Mouse (Mus musculus): ENCODE measurements at regions not wholly inside any gene's neighbourhood (a gene's known extent, or its start where the extent isn't known, plus 50 kb on each side); places are given as distances from the start of the nearest gene placed in this dataset.
A peak's percentile ranks its signal among the peaks of the same experiment; 100 is the strongest.

DNA sequence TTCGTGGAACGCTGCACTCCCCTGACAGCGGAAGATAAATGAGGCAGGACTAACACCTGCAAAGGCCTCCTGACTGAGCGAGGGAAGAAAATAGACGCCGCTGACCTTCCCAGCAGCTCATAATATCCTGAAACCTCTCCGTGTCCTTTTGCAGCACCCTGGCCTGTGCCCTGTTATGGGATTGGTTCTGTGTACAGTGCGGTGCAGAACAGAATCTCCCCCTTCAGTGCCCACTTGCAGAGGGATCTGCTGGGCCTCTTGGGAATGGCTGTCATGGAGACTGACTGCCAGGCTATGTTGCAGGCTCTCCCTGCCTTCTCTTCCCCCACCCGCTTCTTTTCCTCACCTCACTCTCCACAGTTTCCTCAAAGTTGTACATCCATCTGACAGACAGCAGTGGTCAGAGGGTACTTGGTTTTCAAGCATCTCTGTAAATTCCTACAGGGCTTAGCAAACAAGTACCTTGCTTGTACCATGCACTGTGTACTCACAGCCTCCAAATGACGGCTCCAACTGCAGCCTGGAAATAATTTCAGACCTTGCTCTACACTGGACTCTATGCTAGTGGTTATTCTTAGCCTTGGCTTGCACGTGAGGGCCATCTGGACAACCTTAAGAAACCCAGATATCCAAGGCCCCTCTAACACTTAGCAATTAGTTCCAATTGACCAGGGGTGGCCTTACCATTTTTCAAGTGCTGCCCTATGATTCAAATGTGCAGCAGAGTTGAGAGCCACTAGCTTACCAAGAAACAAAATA lies 382.7 kb downstream of the Gm45692 start:
- 20% methylated on average over 11 of the region's 11 CpGs for WGBS
- ATAC-seq (ENCODE audit: low FRiP score, low TSS enrichment) = peak; percentile 58
- Histone ChIP-seq H3K27me3 (ENCODE audit: control insufficient read depth, insufficient read depth, low read length) (peaks cover 10% of the 10 kb centered on the region; the same call in 1 of the 2 replicates), H3K9me3 (ENCODE audit: control insufficient read depth, low read length) (no peaks in the 10 kb centered on the region), H3K4me3 (ENCODE audit: low read length) (no peak overlapping the region), H3K27ac (ENCODE audit: low read depth, low read length) (no peak overlapping the region), H3K4me2 (replicated peaks; ENCODE audit: low read depth, low read length) (no peak overlapping the region), H3K4me1 (ENCODE audit: control insufficient read depth, insufficient read depth, low read length) (peaks cover 14% of the 10 kb centered on the region; the same call in 1 of the 2 replicates), H3K36me3 (ENCODE audit: control insufficient read depth, insufficient read depth, low read length) (no peaks in the 10 kb centered on the region), H3K9ac (ENCODE audit: low read depth, low read length) (no peak overlapping the region)

DNA sequence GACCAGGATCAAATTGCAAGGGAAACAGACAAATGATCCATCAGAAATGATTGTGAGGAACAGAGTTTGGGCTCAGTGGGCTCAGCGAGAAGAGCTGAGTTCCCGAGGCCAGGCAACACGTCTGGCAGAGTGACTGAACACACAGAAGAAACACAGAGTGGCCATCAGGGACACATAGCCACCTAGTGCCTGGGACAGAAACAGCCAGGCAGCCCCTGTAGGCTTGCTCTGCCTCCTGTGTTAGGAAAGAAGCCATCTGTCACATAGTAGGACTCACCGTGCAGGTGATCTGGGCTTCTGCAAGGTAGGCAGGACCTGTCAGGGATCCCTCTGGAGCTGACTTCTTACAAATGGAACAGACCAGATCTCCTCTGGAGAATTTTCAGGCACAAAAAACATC lies 383.4 kb downstream of the Gm45692 start:
- Histone ChIP-seq H3K9me3 (ENCODE audit: control insufficient read depth, low read length) (no peaks in the 10 kb centered on the region), H3K9ac (ENCODE audit: low read depth, low read length) (no peak overlapping the region), H3K4me2 (replicated peaks; ENCODE audit: low read depth, low read length) (no peak overlapping the region), H3K4me1 (ENCODE audit: control insufficient read depth, insufficient read depth, low read length) (peaks cover 17% of the 10 kb centered on the region; the same call in 1 of the 2 replicates), H3K27ac (ENCODE audit: low read depth, low read length) (no peak overlapping the region), H3K36me3 (ENCODE audit: control insufficient read depth, insufficient read depth, low read length) (no peaks in the 10 kb centered on the region), H3K4me3 (ENCODE audit: low read length) (no peak overlapping the region), H3K27me3 (ENCODE audit: control insufficient read depth, insufficient read depth, low read length) (peaks cover 10% of the 10 kb centered on the region; the same call in 1 of the 2 replicates)
- 32% methylated on average over 4 of the region's 4 CpGs for WGBS
- no peak for ATAC-seq (ENCODE audit: low FRiP score, low TSS enrichment)

- no peak overlapping the region for H3K9ac ChIP-seq (ENCODE audit: low read depth, low read length)
Observed at GRCm38 (mm10) chr8:26503918-26504317, 384.6 kb downstream of the Gm45692 start.

GRCm38 (mm10) chr8:26504319-26505035 lies 385.1 kb downstream of the Gm45692 start:
- 0 out of 2 replicates have a peak, but pooled peaks have one; percentile 13 for ATAC-seq (ENCODE audit: low FRiP score, low TSS enrichment)
- Histone ChIP-seq H3K36me3 (ENCODE audit: control insufficient read depth, insufficient read depth, low read length) (no peaks in the 10 kb centered on the region), H3K4me3 (ENCODE audit: low read length) (no peak overlapping the region), H3K9me3 (ENCODE audit: control insufficient read depth, low read length) (no peaks in the 10 kb centered on the region), H3K27ac (ENCODE audit: low read depth, low read length) (no peak overlapping the region), H3K9ac (ENCODE audit: low read depth, low read length) (no peak overlapping the region), H3K4me2 (replicated peaks; ENCODE audit: low read depth, low read length) (no peak overlapping the region), H3K27me3 (ENCODE audit: control insufficient read depth, insufficient read depth, low read length) (peaks cover 13% of the 10 kb centered on the region; the same call in 1 of the 2 replicates), H3K4me1 (ENCODE audit: control insufficient read depth, insufficient read depth, low read length) (peaks cover 17% of the 10 kb centered on the region; the same call in 1 of the 2 replicates)
- 26% methylated on average over 16 of the region's 16 CpGs for WGBS

More at GRCm38 (mm10) chr8:26503918-26504317, 384.6 kb downstream of the Gm45692 start:
- H3K9me3 ChIP-seq (ENCODE audit: control insufficient read depth, low read length) = no peaks in the 10 kb centered on the region
- WGBS = 28% methylated on average over 4 of the region's 4 CpGs
- H3K4me1 ChIP-seq (ENCODE audit: control insufficient read depth, insufficient read depth, low read length) = peaks cover 17% of the 10 kb centered on the region; the same call in 1 of the 2 replicates
- 0 out of 2 replicates have a peak, but pooled peaks have one; percentile 15 for ATAC-seq (ENCODE audit: low FRiP score, low TSS enrichment)
- H3K27ac ChIP-seq (ENCODE audit: low read depth, low read length) = no peak overlapping the region
- no peak overlapping the region for H3K4me3 ChIP-seq (ENCODE audit: low read length)
- no peaks in the 10 kb centered on the region for H3K36me3 ChIP-seq (ENCODE audit: control insufficient read depth, insufficient read depth, low read length)
- no peak overlapping the region for H3K4me2 ChIP-seq (replicated peaks; ENCODE audit: low read depth, low read length)
- peaks cover 13% of the 10 kb centered on the region; the same call in 1 of the 2 replicates for H3K27me3 ChIP-seq (ENCODE audit: control insufficient read depth, insufficient read depth, low read length)

DNA sequence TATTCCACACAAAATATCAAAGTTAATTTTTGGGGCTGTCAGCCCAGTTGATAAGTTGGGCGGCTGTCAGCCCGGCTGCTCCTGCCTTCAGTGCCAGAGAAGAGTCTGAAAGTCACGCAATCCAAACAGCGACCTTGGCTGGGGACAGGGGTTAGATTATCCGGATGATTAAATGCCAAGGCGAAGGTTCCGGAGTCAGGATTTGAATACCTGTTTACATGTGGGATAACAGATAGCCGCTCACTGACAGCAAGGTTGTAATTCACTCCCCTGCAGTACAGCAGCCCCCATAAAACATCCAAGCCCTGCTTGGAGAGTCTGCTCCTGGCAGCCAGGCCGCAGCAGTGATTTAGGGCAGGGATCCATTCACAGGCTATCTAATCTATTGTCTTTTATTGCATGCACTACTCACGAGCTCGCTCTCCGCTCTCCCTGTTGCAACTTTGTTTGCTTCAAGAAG lies 388.3 kb downstream of the Gm45692 start:
- no peak overlapping the region for H3K4me3 ChIP-seq (ENCODE audit: low read length)
- no peaks in the 10 kb centered on the region for H3K9me3 ChIP-seq (ENCODE audit: control insufficient read depth, low read length)
- WGBS = 6% methylated on average over 12 of the region's 12 CpGs
- no peak overlapping the region for H3K27ac ChIP-seq (ENCODE audit: low read depth, low read length)
- ATAC-seq (ENCODE audit: low FRiP score, low TSS enrichment) = peak; percentile 90
- H3K4me2 ChIP-seq (replicated peaks; ENCODE audit: low read depth, low read length) = no peak overlapping the region
- peaks cover 13% of the 10 kb centered on the region for H3K27me3 ChIP-seq (ENCODE audit: control insufficient read depth, insufficient read depth, low read length)
- no peaks in the 10 kb centered on the region for H3K36me3 ChIP-seq (ENCODE audit: control insufficient read depth, insufficient read depth, low read length)
- H3K4me1 ChIP-seq (ENCODE audit: control insufficient read depth, insufficient read depth, low read length) = peaks cover 6% of the 10 kb centered on the region; the same call in 1 of the 2 replicates
- no peak overlapping the region for H3K9ac ChIP-seq (ENCODE audit: low read depth, low read length)

GRCm38 (mm10) chr8:26509254-26509653 lies 389.9 kb downstream of the Gm45692 start:
- H3K27me3 ChIP-seq (ENCODE audit: control insufficient read depth, insufficient read depth, low read length) = peaks cover 10% of the 10 kb centered on the region
- WGBS = 60% methylated on average over 3 of the region's 3 CpGs

DNA sequence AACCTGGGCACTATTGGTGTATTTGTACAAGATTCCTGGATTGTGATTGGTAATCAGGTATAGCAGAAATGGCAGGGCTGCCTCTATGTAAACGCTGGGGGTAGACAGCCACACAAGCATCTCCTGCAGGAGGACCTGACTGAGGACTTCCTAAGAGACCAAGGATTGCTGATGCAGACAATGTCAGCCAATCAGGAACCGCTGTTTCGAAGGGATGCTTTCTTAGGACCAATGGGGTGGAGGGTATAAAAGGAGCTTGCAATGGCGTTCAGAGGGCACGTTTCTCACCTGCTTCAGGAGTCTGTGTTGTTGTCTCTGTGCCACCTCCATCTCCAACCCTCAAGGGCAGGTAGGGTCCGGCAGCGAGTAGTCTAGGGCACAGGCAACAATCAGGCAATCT lies 393.7 kb downstream of the Gm45692 start:
- no peak overlapping the region for H3K9ac ChIP-seq (ENCODE audit: low read depth, low read length)
- ATAC-seq (ENCODE audit: low FRiP score, low TSS enrichment) = no peak
- 86% methylated on average over 7 of the region's 7 CpGs for WGBS

More at GRCm38 (mm10) chr8:26509254-26509653, 389.9 kb downstream of the Gm45692 start:
- Histone ChIP-seq H3K36me3 (ENCODE audit: control insufficient read depth, insufficient read depth, low read length) (no peaks in the 10 kb centered on the region), H3K27ac (ENCODE audit: low read depth, low read length) (no peak overlapping the region), H3K4me3 (ENCODE audit: low read length) (no peak overlapping the region), H3K4me2 (replicated peaks; ENCODE audit: low read depth, low read length) (no peak overlapping the region), H3K9me3 (ENCODE audit: control insufficient read depth, low read length) (no peaks in the 10 kb centered on the region), H3K9ac (ENCODE audit: low read depth, low read length) (no peak overlapping the region), H3K4me1 (ENCODE audit: control insufficient read depth, insufficient read depth, low read length) (peaks cover 3% of the 10 kb centered on the region; the same call in 1 of the 2 replicates)
- ATAC-seq (ENCODE audit: low FRiP score, low TSS enrichment) = no peak

GRCm38 (mm10) chr8:26524237-26524636 lies 404.9 kb downstream of the Gm45692 start:
- Histone ChIP-seq H3K4me2 (replicated peaks; ENCODE audit: low read depth, low read length) (no peak overlapping the region), H3K9me3 (ENCODE audit: control insufficient read depth, low read length) (no peaks in the 10 kb centered on the region), H3K36me3 (ENCODE audit: control insufficient read depth, insufficient read depth, low read length) (no peaks in the 10 kb centered on the region), H3K4me1 (ENCODE audit: control insufficient read depth, insufficient read depth, low read length) (no peaks in the 10 kb centered on the region), H3K27me3 (ENCODE audit: control insufficient read depth, insufficient read depth, low read length) (no peaks in the 10 kb centered on the region), H3K4me3 (ENCODE audit: low read length) (no peak overlapping the region), H3K27ac (ENCODE audit: low read depth, low read length) (no peak overlapping the region), H3K9ac (ENCODE audit: low read depth, low read length) (no peak overlapping the region)
- ATAC-seq (ENCODE audit: low FRiP score, low TSS enrichment) = no peak
- WGBS = 98% methylated on average over 2 of the region's 2 CpGs

More for the DNA sequence above, 393.7 kb downstream of the Gm45692 start:
- Histone ChIP-seq H3K27me3 (ENCODE audit: control insufficient read depth, insufficient read depth, low read length) (peaks cover 7% of the 10 kb centered on the region), H3K4me2 (replicated peaks; ENCODE audit: low read depth, low read length) (no peak overlapping the region), H3K4me3 (ENCODE audit: low read length) (no peak overlapping the region), H3K36me3 (ENCODE audit: control insufficient read depth, insufficient read depth, low read length) (no peaks in the 10 kb centered on the region), H3K9me3 (ENCODE audit: control insufficient read depth, low read length) (no peaks in the 10 kb centered on the region), H3K27ac (ENCODE audit: low read depth, low read length) (no peak overlapping the region), H3K4me1 (ENCODE audit: control insufficient read depth, insufficient read depth, low read length) (no peaks in the 10 kb centered on the region)
